Mouse (Mus musculus): ENCODE data around the gene Trmo.

Gene Trmo

DNA sequence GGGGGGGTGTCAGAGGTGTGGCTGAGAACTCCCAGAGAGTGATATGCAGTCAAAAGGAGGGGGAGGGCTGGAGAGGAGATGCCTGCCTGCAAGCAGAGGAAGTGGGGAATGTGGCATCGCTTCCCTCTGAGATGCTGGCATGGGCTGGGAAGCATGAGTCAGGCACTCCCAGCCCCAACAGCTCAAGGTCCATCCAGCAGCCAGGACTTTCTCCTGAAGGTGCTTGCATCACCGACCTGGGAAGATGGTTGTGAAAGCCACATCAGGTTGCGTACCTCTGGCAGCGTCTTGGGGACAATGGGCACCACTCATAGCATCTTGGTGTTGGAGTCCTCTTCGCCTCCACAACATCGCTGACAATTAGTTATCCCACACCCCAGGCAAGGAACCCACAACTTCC, 18.8 kb downstream of the Trmo start:
- DNase-seq, result no peak

DNA sequence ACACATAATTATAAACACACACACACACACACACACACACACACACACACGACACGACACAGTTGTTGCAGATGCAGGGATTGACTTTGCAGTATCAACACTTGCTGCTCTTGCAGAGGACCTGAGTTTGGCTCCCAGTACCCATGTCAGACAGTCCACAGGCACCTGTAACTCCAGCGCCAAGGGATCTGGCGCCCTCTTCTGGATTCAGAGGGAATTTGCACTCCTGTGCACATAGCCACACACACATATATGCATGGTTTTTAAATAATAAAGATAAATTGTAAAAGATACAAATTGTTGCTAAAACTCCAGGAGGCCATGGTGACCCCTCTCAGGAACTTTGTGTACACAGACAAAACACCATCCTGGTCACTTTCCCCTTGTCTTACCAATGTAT, 20.2 kb downstream of the Trmo start:
- no peak for DNase-seq

DNA sequence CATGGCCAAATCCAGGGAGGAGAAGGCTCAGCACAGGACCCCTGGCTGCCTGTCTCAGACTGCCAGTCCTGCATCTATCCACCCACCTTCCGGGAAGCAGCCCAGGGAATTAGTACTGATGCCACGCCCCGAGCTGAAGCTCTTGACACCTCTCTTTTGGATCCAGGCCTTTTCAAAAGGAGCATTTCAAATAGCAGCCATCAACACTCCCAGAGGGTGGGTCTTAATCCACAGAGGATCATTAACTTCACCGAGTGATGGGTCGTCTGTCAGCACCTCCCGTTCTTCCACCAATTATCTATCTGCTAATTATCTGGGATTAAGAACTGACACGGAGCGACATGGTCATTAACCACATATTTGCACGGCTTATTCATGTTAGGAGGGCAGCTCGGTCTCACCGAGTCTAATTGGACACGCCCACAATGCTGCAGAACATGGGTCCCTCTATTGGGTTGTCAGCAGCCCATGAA, 21.7 kb downstream of the Trmo start:
- DNase-seq, result no peak

GRCm38 (mm10) chr4:46364360-46364759, 24.9 kb downstream of the Trmo start:
- DNase-seq, result no peak

DNA sequence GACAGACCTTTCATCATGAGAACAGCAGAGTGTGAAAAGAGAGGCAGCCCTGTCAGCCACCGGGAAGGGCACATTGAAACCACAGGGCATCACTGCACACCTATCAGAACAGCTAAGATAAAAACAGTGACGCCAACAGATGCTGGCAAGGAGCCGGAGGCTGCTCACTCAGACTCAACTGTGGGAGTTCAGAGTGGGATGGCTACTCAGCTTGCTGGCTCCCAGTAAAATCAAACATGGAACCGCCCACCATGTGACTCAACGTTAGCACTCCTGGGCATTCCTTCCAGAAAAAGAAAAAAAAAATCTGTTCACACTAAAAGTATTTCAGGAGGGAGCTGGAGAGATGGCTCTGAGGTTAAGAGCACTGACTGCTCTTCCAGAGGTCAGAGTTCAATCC, 28.0 kb downstream of the Trmo start:
- DNase-seq, result no peak

DNA sequence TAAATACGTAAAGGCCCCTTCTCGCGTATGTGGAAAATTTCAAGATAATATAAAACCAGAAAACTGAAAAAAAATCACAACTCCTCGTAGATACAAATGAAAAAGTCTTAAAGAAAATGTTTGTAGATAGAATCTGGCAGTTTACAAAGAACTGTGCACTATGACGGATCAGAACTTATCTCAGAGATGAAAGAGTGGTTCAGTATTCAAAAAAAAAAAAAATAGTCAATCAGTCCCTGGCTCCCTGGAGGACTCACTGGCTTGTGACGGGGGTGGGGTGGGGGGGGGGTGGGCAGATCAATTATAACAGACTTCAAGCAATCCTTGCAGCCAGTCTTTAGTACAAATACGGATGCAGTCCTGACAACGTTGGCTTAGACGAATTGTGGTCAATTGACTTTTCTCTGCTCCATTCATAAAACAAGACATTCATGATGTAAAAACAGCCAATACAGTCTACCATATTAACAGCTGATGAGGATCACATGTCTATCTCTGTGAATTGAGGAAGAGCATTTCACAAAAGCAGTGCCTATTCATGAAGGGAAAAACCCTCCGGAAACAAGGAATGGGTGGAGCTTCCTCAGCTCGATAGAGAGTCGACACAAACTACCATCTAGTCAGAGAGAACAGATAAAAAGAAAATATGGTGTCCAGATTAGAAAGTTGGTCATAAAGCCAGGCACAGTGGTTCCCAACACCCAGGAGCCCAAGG, 29.5 kb downstream of the Trmo start:
- no peak for DNase-seq

DNA sequence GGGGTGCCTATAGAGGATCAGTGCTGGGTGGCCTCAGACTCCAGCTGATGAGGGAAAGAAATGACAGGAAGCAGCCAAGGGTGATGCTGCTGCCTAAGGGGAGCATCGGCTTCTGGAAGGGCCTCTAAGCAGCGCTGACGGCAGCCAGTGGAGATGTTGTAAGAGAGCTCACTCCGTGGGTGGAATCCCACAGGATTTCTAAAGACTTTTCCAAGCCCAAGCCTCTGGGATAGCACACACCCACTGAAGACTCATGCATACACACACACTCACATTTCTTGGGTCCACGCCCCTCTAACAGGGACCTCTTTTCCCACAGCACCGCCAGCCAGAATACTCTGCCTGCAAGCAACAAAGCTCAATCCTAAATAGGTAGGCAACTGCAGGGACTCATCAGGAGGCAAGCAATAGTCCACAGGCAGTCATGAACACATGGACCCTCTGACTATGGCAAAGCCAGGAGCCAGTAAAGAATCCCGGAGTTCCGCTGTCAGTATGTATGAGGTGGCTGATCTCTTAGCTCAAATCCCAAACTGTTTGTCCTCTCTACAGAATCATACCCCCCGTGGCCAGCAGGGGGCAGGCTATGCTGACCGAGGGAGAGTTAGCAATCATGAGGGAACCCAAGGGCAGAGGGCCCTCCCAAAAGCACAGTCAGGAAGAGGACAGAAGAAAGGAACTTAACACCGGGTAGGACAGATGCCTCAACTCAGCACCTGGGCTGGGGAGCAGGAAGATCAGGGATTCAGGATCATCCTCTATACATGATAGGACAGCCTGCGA, 32.7 kb downstream of the Trmo start:
- DNase-seq, result no peak

- DNase-seq, result no peak
These were observed 36.2 kb downstream of the Trmo start for GRCm38 (mm10) chr4:46353045-46353444.

- no peak for DNase-seq
These were observed 39.7 kb downstream of the Trmo start for GRCm38 (mm10) chr4:46349530-46349929.

GRCm38 (mm10) chr4:46348897-46349296, 40.3 kb downstream of the Trmo start:
- no peak for DNase-seq

GRCm38 (mm10) chr4:46347580-46348515, 41.4 kb downstream of the Trmo start:
- DNase-seq, result no peak

DNA sequence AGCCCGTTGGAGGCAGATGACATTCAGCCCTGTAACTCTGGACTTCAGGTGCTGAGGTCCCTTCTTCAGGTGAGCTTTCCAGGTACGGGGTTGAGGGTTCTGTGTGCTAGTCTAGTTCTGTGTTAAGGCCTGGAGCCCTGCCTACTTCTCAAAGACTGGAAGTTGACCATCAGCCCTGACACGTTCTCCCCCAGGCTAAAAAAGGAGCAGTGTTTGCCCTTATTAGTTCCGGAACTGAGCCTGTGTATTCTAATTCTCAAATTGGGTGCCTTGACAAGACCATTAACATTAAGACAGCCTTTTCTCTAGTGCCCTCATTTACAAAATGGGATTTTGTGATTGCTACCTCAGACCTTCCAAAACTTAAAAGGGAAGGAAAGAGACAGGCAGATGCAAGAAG, 42.1 kb downstream of the Trmo start:
- no peak for DNase-seq

- DNase-seq, result no peak
These were observed 43.0 kb downstream of the Trmo start for GRCm38 (mm10) chr4:46346221-46346620.

DNA sequence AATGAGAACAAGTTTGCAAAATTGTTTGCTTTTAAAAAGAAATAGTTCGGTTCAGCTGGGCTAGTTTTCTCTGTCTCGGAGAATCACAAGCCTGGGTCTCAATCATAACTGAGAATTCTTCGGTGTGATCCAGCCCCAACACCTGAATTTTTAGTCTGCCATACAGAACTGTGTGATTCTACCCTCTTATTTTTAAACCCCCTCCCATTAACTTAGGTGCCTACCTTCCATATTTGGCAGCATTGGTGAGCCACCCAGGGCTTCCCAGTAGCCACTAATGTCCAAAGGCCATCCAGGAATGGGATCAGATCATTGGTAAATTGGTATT, 43.5 kb downstream of the Trmo start:
- DNase-seq, result no peak

- DNase-seq, result no peak
These were observed 44.0 kb downstream of the Trmo start for GRCm38 (mm10) chr4:46345056-46345772.

- no peak for DNase-seq
These were observed 44.9 kb downstream of the Trmo start for GRCm38 (mm10) chr4:46344288-46344687.

DNA sequence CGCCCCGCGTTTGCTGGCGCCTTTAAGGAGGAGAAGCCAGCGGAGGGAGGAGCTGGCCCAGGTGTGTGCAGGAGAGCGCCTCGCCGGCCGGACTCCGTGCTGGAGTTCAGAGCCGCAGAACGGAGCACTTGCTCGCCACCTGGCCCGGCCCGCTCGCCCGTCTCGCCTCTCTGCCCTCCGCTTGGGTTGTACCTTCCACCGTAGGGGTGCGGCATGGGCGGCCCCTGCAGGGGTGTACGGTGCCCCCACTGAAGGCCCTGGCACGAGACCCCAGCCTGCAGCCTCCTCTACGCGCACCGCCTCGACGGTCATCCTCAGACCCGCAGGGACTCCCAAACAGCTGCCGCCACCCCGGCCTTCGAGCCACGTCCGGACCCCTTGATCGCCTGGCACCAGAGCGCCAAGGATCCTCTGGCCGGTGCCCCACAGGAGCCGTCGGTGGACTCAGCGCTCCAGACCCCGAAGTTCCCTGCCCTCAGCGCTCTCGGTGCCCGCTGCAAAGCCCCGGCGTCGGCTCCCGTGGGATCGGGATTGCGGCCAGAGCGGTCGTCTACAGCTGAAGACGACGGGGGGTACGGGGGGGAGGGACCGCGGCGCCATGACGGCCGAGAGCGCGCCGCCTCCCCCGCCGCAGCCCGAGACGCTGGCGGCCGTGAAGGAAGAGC, 45.5 kb downstream of the Trmo start, which contains the start of gene Foxe1:
Gene Foxe1 (plus strand): TSS at position 14 of the 665 bp plus-strand sequence.
- no peak for DNase-seq

- no peak for DNase-seq
These were observed 46.4 kb downstream of the Trmo start for GRCm38 (mm10) chr4:46342711-46343286.

GRCm38 (mm10) chr4:46341831-46342680, 47.2 kb downstream of the Trmo start:
- DNase-seq, result no peak

GRCm38 (mm10) chr4:46339584-46339983, 49.7 kb downstream of the Trmo start:
- DNase-seq, result no peak

DNA sequence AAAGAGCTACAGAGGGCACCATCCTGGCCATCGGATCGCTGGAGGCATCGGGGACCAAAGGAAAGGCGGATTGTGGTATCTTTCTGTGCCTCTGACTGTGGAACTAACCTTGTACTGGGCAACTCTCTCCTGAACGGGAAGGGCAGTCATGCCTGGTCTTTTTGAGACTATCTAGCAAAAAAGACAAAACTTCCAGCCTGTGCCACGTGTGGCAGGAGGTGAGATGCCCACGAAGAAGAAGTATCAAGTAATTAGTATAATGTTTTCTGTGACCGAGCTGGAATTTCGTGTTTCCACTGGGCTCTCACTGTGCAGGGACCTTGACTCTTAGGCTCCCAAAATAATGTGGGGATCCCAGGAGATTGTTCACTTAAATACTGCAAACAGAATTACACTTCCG, 50.2 kb downstream of the Trmo start:
- DNase-seq, result no peak

Data from cerebellum, adult 11-12 months (tissue).